Mouse (Mus musculus) left cerebral cortex, adult 9 months (tissue): ENCODE data around the gene Olfr15.
"Not testable (repeated sequence)": the region's sequence is repeated elsewhere in the genome, so short reads cannot be mapped to it uniquely, and the experiment has no call there.

Experiments used
- DNase-seq, 2 experiments: peaks; one replicate each; pipeline ENCODE4 v3.0.0; 2022; ENCODE audit warnings: low spot score in 2 of 2

The Olfr15 gene

GRCm38 (mm10) chr16:3830588-3831109, at the start of gene Olfr15:
Gene Olfr15, plus strand, starts transcription at chr16:3830878.
- no peak for DNase-seq

DNA sequence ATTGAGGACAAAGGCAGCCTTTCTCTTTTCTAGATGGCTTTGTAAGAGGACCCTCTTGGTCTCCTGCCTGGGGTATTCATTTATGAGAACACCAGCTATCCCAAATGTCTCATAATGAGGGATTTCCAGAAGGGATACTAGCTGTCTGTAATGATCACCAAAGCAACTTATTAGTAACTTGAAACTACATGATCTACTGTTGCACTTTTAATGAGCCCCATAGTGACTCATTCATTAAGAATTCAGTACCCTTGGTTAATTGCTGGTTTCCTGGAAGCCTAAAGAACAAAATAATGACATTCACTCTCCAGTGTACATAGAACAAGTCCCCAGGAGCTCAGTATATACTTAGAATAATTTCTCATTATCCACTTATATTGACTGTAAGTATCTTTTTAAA, 49.4 kb upstream of the Olfr15 start:
- DNase-seq = no peak

DNA sequence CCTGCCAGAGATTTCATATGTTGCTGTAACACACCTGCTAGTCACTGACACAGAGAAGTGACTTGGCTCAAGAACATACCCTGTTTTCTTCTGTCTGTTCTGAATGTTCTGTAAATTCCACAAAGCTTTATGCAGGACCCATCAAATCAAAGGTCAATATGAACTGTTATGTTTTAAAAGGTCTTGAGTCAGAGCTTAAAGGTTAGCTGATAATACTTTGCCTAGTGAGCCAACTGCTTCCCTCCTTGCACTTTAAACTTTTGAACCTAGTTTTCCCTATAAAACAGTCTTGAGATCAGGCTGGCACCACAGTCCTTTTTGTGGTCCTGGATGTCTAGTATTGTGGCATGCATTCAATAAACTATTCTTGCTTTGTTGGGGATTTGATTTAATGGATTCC, 42.3 kb upstream of the Olfr15 start:
- DNase-seq = no peak

DNA sequence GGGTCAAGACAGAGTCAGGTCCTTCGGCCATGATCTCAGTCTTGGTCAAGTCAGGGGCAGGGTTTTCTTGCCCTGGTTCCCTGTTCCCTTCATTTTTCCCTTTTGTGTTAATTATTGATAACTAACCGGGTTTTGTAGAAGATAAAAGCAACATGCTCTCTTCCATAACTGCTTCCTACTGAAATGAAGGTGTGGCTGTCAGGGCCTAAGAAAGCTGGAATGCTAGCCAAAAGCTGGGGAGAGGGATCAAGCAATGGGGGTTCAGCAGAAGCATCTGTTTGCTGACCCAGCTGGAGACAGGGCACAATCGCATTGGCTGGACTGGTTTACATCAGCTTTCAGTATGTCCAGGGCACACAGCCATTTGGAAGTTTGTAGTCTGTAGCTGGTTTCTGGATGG, 22.5 kb upstream of the Olfr15 start:
- no peak for DNase-seq

- not testable (repeated sequence) for DNase-seq
Observed at GRCm38 (mm10) chr16:3814667-3815066, 16.0 kb upstream of the Olfr15 start.

DNA sequence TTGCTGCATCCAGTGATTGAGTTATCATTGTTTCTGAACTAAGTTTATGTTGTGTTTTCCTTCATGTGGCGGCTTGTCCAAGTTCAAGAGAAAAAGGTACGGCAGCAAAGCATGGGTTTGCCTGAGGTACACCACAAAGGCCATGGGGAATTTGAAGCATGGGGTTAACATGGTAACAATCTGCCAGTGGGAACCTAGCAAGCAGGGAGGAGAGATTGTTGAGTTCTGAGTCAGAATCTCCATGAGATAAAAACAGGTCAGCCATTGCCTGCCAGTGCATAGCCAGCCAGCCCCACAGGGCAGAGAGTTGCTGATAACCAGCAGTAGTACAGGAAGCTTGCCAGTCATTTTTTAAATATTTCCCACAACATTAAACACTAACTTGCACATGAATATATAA, 10.5 kb upstream of the Olfr15 start:
- no peak for DNase-seq

- DNase-seq = no peak
Observed at GRCm38 (mm10) chr16:3828021-3828420, 2.7 kb upstream of the Olfr15 start.

DNA sequence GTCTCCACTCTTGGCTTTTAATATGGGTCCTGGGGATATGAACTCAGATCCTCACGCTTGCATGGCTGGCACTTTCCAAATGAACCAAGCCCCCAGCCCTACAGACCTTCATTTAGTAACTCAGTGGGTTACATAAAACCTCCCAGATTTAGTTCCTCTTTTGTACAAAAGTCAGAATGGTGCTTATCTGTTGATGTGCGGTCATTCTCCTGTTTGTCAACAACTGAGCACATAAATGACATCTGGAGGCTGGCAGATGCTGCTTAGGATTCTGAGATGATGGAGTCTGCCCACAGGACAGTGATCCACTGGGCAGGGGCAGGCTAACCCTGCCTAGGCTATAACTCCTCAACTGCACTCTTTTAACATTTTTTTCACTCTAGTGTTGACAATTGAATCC, 951 bp upstream of the Olfr15 start:
- DNase-seq = no peak

DNA sequence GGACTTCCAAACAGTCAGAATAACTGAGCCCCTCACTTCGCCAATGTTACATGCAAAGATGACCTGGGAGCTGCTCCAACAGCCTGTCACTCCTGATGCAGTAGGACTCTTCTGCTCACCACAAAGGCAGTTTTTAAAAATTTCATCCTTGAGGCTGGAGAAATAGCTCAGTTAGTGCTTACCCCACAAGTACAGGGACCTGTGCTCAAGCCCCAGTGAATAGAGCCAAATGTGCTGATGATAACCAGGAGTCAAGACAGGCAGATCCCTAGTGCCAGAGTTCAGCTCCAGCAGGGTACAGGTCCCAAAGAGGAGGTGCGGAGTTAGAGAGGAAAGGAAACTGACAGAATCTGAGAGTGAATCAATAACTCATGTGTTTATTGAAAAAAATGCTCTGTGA, 4.8 kb downstream of the Olfr15 start:
- no peak for DNase-seq

GRCm38 (mm10) chr16:3839157-3839885, 8.6 kb downstream of the Olfr15 start:
- no peak for DNase-seq

- DNase-seq = no peak
Observed at GRCm38 (mm10) chr16:3842989-3843388, 12.3 kb downstream of the Olfr15 start.

- no peak for DNase-seq
Observed at GRCm38 (mm10) chr16:3843796-3844195, 13.1 kb downstream of the Olfr15 start.

DNA sequence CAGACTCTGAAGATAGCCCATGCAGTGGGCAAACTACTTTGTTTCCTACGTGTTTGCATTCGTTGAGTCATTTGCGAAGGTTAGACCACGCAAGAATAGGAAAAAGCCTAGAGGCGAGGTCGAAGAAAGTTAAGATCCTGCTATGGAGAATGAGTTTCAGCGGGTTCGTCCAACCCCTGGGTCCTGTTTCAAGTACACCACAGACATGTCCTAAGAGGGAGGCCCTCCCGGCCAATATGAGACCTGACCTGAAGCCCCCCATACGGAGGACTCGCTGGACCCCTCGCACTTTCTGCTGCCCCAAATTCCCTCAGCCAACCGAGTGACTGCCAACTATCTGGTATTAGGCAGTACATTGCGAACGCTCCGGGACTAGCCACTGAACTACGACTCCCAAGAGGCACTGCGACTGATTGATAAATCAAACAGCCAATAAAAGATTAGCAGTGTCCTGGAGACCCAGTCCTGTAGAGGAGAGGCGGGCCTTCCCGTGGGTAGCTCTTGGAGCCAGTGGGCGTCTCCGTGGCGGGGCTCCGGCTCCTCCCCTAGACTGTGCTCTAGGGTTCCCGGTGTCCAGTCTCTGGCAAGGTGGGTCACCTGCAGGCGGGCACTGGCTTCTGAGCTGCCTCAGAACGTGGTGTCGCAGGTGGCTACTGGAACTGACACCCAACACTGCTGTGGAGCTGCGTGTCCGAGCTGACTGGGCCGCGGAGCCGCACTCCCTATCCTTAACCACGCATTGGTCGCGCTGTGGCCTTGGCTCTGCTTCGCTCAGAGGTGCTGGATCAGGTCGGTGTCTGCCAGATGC, 16.2 kb downstream of the Olfr15 start, which contains the start of gene Zfp174:
Gene Zfp174 (plus strand): TSS at position 558 of the 808 bp plus-strand sequence.
- DNase-seq = peak; percentile 94 to 95

GRCm38 (mm10) chr16:3847871-3848270, 17.2 kb downstream of the Olfr15 start:
- no peak for DNase-seq

DNA sequence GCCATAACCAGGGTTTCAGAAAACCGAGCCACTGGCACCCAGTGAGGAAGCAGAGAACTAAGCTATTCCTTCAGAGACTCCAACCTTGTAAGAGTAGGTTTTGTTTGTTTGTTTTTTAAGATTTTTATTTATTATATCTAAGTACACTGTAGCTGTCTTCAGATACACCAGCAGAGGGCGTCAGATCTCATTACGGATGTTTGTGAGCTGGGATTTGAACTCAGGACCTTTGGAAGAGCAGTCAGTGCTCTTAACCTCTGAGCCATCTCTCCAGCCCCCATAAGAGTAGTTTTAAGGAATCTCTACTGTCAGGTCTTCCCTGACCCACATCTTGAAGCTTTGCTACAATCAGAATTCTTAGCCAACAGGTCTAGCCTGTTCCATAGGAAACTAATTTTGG, 17.7 kb downstream of the Olfr15 start:
- DNase-seq = no peak

GRCm38 (mm10) chr16:3851301-3851700, 20.6 kb downstream of the Olfr15 start:
- not testable (repeated sequence) for DNase-seq

DNA sequence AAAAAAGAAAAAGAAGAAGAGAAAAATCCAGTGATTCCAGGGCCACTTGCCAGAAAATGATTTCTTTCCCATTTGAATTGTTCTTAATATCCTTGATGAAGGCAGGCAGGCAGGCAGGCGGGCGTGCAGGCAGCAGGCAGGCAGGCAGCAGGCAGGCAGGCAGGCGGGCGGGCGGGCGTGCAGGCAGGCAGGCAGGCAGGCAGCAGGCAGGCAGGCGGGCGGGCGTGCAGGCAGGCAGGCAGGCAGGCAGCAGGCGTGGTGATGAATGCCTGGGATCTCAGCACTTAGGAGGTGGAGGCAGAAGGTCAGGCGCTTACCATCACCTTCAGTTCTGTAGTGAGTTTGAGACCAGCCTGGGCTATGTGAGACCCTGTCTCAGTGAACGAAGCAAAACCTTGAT, 21.9 kb downstream of the Olfr15 start:
- DNase-seq = no peak

DNA sequence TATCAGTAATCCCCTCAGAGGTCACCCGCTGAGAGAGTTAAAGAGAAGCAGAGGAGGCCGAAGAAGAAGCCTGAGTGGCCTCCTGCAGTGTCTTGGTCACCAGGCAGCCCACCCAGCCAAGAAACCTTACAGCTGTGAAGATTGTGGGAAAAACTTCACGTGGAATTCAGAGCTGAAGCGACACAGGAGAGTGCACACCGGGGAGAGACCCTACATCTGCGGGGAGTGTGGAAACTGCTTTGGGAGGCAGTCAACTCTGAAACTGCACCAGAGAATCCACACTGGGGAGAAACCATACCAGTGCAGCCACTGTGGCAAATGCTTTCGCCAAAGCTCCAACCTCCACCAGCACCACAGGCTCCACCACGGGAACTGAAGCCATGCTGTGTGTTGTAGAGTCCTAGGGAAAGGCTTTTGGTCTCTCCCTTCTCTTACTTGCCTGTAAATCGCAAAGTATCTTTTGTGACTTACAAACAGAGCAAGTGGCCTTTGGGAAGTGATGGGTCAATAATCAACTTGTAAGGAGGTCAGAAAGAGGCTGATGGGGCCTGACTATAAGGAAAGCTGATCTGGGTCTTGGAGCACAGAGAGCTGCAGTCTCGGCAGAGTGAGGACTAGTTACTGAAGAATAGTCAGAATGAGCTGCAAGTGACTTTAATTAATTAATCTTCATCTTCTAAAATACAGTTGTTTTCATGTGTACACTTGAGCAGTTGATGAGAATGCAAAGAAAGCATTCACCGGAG, 23.9 kb downstream of the Olfr15 start:
- DNase-seq = no peak

GRCm38 (mm10) chr16:3855776-3856175, 25.1 kb downstream of the Olfr15 start:
- DNase-seq = no peak

- DNase-seq = no peak
Observed at GRCm38 (mm10) chr16:3859254-3859653, 28.6 kb downstream of the Olfr15 start.

- DNase-seq = no peak
Observed at GRCm38 (mm10) chr16:3871815-3872214, 41.1 kb downstream of the Olfr15 start.
